Mouse (Mus musculus) gonadal fat pad, adult 2 months (tissue): ENCODE results near the gene Slc4a2. TPM values are rescaled to one million over a fixed set of nuclear protein-coding genes. Genes with fewer than 3 reads are reported as not detected.
"Not testable (repeated sequence)": the region's sequence is repeated elsewhere in the genome, so short reads cannot be mapped to it uniquely, and the experiment has no call there.

ENCODE experiments used
- DNase-seq: peaks from one replicate; pipeline ENCODE4 v3.0.0-alpha.2; 2012; ENCODE audit warnings: low read depth
- polyA plus RNA-seq: library from polyadenylated mRNA; depleted of rRNA; stranded (reverse); fragments of >200 nt; gene quantifications from 2 replicates; pipeline ENCODE4 v1.2.3, GENCODE M21; 2012

Slc4a2 gene
- polyA plus RNA-seq, 1 experiment: 67.9 TPM

DNA sequence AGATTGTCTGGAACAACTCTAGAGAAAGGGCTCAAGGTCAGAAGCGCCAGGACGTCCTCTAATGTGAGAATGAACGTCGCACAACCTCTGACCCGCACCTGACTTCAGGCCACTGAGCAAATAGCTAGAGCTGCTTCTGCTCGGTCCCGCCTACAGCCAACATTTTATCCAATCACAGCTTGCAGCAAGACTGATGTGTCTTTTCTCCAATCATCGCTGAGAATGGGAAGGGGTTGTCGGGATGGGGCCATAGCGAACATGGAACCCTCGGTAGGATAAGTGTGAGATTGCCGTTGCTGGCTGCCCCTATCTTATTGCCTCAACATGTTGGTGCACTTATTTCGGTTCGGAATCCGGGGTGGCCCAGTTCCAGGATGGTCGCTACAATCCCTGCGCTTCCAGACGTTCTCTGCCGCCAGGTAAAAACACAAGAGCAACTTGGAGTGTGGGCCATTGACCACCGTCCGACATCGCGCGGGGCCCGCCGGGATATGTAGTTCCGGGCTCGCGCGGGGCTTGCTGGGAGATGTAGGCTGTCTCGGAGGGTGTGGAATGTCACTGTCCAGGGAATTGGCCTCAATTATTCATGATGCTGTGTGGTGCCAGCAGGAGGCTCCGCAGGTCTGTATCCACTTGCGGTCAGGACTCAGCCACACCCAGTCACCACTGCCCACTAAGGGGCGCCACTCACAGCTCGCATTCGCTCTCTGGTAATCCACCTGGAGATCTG lies 29.3 kb upstream of the Slc4a2 start:
- peak; percentile 95 for DNase-seq

DNA sequence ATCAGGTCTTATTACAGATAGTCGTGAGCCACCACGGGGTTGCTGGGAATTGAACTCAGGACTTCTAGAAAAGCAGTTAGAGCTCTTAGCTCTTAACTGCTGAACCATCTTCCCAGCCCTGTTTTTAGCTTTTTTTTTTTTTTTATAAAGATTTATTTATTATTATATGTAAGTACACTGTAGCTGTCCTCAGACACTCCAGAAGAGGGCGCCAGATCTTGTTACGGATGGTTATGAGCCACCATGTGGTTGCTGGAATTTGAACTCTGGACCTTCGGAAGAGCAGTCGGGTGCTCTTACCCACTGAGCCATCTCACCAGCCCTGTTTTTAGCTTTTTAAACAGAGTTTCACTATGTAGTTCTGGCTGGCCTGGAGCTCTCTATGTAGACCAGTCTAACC lies 27.4 kb upstream of the Slc4a2 start:
- DNase-seq: not testable (repeated sequence)

DNA sequence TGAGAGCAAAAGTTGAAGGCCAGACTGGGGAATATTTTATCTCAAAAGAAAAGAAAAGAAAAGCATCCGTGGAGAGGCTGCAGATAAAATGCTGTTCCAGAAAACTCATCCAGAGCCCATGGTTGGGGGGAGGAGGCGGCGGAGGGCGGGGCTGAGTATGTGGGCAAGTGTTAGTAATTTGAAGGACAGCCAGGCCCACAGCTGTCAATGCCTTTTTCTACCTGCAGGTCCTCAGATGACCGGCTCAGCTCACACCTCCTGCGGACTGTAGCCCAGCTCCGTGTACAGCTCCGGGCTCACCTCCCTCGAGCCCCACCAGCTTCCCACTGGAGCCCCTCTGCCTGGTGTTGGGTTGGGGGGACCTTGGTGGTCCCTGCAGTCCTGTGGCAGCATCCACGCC lies 24.0 kb upstream of the Slc4a2 start:
- DNase-seq: no peak

DNA sequence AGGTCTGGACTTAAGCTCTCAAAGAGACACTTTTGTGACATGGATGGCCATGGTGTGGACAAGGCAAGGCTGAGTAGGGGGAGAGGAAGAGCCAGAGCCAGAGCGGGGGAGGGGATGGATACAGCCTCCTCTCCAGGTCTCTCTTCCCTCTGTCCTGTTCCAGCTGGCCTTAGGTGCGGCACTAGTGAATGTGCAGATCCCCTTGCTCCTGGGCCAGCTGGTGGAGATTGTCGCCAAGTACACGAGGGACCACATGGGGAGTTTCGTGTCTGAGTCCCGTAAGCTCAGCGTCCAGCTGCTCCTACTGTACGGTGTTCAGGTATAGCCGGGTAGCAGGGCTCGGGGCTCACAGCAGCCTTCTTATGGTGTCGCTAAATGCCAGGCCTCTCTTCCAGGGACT lies 23.3 kb upstream of the Slc4a2 start:
- no peak for DNase-seq

DNA sequence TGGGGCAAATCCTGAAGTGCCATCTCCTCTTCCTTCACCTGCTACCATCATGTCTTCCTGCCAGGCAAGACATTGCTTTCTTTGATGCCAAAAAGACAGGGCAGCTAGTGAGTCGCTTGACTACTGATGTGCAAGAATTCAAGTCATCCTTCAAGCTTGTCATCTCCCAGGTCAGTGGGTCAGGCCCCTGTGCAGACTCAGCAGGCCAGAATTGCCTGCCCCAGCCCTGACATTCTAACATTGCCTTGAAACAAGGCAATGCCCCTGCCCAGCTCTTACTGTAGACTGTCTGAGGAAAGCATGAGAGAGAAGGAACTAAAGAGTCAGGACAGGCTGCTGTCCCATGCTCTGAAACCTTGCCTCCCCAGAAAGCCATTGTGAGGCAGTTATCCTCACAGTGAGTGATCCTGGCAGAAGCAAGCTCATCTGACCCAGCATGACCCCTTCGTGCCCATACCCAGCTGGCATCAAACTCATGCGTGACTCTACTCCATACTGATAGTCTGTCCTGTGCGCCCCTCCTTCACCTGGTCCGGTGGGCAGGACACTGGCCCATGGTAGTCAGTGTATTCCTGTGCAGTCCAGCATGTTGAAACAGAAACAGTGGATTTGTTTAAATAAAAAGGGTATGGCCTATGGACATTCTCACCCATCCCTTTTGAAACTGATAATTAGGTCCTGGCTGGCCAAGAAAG lies 22.6 kb upstream of the Slc4a2 start:
- no peak for DNase-seq

DNA sequence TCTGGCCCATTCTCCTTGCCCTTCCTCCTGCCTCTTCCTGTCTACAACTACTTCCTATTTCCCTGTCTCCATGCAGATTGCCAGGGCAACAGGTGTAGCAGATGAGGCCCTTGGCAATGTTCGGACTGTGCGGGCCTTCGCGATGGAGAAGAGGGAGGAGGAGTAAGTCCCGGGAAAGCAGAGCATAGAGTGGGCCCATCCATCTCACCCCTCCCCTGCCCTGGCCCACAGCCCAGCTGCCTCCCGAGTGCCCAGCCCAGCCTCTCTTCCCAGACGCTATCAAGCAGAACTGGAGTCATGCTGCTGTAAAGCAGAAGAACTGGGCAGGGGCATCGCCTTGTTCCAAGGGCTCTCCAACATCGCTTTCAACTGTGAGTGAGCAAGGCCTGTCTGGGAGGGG lies 21.7 kb upstream of the Slc4a2 start:
- DNase-seq: no peak

DNA sequence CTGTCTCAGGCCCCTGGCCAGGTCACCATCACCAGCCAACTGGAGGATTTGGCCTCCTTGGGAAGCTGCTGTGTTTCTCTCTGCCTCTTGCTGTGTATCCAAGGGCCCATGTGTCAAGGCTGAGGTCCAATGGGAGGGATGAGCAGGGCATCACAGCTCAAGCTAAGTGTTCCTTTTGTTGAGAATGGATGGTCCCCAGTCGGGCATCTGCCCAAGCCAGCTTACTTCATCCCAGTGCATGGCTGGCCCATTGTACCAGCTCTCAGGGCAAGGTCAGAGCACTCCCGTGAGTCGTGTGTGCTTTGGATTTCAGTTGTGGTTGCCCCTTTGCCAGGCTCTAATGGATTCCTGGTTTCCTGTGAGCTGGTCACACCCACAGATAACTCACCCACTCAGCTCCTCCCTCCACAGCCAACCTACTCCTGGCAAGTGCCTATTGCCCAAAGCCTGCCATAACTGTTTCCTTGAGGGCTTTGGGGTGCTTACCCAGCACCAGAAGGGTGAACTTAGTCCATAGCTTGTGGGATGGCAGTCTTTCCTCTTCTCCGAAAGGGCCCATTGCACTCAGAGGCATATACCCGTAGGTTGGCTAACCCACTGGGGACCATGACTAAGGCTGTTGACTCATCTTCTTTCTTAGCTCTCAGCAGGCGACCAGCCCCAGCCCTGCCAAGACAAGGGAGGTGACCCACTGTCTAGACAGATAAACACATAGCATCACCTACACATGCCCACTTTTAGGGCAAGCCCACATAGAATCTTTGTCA lies 18.9 kb upstream of the Slc4a2 start:
- DNase-seq: no peak

DNA sequence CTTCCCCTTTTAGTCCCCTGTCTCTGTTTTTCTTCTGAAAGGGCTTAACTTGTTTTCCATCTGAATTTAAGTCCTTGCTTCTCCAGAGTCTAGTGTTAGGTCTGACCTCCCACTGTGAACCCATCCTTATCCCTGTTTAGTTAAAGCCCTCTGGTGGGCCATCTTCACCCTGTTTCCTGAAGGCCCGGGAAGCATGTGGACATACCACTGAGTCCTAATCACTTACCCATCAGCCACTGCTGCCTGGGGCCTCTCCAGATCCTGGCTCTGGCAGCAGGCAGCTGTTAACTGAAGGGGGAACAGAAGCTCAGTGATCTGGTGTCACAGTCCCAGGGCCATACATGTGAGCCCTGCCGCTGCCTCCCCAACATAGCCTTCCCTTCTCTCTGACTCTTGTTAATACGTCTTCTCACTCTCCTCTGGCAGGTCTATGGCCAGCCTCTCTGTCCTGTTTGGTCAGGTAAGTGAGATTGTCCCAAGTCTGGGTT lies 18.2 kb upstream of the Slc4a2 start:
- DNase-seq: no peak

DNA sequence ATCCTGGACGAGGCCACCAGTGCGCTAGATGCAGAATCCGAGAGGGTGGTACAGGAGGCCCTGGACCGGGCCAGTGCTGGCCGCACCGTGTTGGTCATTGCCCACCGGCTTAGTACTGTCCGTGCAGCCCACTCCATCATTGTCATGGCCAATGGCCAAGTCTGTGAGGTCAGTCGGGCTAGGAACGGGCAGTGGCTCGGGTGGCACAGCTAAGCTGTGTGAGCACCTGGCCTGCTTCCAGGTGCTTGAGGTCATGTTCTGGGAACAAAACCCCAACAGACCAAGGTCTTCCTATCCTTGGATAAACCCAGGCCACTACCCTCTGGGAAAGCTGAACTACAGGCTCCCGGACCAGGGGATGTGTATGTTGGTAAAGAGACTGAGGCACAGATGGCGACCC lies 15.0 kb upstream of the Slc4a2 start:
- no peak for DNase-seq

DNA sequence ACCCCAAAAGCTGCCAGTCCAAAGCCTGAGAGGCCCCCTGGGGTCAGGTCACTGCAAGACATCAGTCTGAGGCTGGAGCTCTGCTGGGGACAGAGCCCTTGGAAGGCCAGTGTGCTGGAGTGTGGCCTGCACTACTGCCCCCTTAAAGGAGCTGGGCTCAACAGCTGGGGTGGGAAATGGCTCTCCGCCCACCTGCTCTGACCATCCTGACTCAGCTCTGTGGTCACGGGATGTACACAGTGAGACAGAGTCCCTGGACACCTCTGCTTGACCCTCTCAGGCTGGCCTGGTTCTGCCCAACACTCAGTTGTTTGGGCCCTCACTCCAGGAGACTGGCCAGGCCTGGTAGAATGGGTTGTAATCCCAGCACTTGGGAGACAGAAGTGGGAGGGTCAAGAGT lies 14.2 kb upstream of the Slc4a2 start:
- DNase-seq: no peak

DNA sequence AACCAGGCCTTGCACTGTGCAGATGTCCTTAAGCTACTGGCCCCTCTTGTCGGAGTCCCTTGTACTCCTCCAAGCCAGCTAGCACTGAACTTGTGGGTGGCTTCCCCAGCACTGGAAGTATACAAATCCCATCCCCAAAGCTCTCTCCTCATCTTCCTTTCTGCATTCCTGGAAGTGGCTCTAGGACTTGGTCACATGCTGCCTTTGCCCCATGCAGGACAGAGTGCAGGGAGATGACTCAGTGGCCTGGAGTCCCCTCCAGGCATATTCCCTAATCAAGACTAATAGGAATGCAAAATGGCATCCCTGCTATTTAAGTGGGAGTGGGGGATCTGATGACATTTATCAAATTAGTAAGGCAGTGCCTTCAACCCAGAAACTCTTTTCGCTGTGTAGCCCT lies 11.6 kb upstream of the Slc4a2 start:
- no peak for DNase-seq

DNA sequence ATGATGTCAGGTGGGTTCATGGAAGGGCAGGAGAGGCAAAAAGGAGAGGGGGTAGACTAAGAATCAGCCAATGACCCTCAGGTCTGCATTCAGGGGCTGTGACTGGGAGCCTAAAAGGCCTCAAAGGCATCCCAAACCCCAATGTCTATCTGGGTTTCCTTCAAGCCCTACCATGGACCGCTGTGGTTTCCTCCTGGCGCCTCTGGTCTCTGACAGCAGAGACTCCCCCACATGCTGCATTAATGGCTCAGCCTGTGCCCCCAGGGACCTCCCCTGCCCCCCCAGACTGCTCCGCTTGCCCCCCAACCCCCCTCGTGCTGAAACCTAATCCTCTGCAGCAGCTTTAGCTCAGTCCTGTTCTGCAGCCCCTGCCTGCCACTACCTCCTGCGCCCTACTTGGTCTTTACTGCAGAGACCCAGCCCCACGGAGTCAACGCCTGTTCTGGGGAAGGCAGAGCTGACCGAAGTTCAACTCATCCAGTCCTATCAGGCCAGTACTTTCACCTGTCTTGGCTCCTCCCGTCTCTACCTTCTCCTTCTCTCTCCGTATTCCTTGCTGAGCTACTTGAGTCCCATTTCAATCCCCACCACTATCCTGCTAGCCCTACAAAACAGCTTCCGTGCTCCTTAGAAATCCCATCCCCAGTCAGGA lies 10.5 kb upstream of the Slc4a2 start, which contains the start of gene Asic3:
Gene Asic3 (plus strand): TSS at position 351 of the 652 bp plus-strand sequence.
- no peak for DNase-seq

DNA sequence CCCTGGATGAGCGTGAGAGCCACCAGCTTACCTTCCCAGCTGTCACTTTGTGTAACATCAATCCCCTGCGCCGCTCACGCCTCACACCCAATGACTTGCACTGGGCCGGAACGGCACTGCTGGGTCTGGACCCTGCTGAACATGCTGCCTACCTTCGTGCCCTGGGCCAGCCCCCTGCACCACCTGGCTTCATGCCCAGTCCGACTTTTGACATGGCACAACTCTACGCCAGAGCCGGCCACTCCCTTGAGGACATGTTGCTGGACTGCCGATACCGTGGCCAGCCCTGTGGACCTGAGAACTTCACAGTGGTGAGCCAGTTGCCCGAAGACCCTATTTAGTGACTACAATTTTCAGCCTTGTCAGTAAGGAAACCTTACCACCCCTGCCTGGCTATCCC lies 9.7 kb upstream of the Slc4a2 start:
- no peak for DNase-seq

DNA sequence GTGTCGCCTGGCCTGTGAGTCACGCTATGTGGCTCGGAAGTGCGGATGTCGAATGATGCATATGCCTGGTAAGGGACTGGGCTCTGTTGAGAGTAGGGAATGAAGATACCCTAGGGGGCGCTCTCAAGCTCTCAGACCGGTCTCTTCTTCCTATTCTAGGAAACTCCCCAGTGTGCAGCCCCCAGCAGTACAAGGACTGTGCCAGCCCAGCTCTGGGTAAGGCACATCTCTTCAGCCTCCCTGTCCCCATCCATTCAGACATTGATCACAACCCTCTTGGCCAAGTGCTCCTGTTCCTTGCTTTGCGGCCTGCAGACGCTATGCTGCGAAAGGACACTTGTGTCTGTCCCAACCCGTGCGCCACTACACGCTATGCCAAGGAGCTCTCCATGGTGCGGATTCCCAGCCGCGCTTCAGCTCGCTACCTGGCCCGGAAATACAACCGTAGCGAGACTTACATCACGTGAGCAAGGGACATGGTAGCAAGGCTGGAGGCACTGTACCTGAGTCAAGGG lies 7.4 kb upstream of the Slc4a2 start:
- DNase-seq: no peak

DNA sequence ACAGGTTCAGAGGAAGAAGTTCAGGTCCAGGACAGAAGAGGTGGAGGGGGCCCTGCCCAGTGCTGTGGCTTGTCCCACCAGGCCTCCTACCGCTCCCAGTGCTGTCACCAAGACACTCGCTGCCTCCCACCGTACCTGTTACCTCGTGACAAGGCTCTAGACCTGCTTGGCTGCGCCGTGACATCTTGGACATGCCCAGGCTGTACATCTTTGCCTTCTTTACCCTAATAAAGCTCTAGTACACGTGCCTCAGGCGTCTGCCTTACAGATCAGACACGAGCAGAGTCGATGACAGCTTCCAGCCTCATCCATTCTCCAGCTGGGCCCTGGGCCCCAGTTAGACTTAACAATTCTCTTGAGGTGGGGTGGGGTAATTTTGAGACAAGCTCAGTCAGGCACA lies 6.0 kb upstream of the Slc4a2 start:
- DNase-seq: no peak

DNA sequence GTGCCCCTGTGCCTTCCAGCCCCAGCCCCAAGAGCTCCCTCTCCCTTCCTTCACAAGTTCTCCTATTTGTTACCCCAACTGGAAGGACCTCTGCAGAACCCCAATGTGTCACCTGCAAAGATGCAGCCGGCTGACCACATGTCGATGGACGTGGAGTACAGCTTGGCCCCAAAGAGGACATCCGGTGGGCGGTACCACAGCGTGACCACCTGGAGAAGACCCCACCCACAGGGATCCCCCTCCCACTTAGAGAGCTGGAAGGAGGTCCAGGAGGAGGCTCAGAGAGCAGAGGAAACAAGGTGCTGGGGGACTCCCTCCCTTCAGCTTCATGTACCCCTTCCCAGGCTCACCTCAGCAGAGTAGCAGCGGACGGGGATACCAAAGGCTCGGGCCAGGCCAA lies 3.3 kb upstream of the Slc4a2 start:
- DNase-seq: no peak

DNA sequence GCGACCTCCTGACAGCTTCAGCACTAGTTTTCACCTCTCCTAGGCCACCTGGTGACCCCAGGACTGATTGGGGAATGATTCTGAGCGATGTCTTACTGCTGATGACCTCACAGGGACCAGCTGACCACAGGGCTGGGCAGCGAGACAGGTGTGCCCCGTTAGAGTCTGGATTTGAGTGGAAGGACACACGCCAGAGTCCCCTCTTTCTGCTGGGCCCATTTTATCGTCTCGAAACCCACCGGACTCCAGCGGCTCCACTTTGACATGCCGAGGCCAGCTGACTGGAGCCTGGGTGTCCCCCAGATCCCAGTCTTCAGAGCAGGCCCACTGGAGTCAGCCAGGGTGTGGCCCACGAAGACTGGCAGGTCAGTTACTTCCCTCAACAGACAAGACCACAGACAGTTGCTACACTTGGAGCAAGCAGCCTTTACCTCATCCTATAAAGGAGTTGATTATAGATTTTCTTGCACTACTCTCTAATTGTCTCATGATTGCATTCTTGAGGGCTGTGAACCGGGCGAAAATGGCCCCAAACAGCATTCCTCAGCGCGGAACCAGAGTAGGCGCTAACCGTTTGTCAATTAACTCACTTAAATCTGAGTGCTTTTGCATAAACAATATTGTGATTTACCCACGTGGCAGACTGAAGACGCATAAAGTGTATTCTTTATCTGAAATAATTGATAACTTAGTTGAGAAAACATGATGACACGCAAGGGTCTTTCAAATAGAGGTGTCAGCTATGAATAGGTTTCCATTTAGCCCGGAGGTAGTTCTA lies 556 bp downstream of the Slc4a2 start:
- DNase-seq: no peak

DNA sequence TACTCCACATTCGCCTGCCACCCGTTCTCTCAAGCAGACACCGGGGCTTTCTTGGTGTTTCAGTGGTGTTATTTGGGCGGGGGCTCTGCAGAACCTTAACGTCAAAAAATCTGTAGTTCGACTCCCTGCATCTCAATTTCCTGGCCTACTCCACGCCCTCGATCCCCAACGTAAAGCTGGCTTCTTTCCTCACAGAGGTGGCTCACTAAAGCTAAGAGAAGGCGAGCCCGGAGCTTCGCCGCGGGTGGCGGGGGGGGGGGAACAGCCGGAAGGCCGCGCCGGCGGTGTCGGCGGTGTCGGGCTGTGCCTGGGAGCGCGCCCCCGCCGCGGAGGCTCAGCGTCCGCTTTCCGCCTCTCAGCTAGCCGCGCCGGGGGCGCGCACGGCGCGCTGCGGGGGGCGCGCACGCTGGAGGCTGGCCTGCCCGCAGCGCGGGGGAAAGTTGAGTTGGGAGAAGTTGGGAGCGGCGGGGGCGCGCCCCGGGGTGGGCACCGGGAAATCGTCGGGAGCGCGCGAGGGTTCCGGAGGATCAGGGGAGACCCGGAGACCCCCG lies 1.3 kb downstream of the Slc4a2 start:
- no peak for DNase-seq

DNA sequence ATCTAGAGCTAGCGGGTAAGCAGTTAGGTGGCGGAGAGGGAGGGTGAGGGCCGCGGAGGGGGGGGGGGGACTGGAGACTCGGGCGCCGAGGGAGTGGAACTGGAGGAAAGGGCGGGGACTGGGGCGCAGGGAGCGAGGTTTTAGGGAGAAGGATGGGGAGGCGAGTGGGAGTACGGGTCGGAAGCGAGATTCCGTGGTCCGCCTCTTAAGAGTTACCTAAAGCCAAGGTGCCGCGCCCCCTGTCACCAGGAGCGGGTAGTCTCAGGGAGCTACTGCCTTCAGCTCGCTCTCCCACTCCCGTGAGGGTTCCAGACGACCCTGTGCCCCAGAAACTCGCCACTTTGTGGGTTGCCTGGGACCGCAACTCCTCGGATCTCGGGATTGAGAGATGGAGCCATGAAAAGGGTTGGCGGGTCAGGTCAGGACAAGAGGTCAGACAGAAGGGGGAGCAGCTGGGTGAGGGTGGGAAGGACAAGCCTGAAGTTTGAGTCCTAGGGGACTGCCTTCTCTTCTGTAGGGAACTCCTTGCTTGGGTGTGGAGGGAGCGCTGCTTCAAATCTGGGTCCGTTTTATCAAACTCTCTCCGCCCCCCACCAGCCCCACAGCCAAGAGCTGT lies 1.9 kb downstream of the Slc4a2 start:
- DNase-seq: no peak

DNA sequence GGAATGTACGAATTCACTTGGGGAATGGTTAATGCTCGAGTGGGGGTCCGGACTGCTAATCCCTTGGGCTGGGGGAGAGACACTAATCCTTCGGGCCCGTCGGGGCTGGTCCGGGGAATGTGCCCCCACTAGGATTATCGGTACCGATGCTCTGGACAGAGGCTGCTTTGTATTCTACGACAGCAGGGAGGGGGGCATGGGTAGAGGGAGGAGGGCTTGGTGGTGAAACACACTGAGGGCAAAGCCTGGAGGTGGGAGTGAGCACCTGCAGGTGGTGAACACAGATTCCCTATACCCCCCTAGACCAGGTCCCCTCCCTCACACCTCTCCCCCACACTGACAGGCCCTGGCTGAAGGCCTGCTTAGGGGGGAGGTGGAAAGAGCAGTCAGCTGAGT lies 2.4 kb downstream of the Slc4a2 start:
- no peak for DNase-seq
